Mouse (Mus musculus) intestine, embryonic 16.5 days (tissue): ENCODE results near the gene Prex1. TPM values are rescaled to one million over a fixed set of nuclear protein-coding genes. Genes with fewer than 3 reads are reported as not detected.
A peak's percentile ranks its signal among the peaks of the same experiment; 100 is the strongest.

Experiments
- ATAC-seq: fragments of 200-750 bp; cut with Nextera tagmentation; 2 replicates; pipeline ENCODE4 v1.8.0; 2017; ENCODE audit warnings: moderate TSS enrichment, moderate library complexity
- H3K27ac ChIP-seq: fragments of 300-500 bp; sonication (generic); 2 replicates; pipeline ENCODE4 v1.5.1; 2014; ENCODE audit warnings: mild to moderate bottlenecking, low read length
- H3K27me3 ChIP-seq: fragments of 300-500 bp; sonication (generic); replicated peaks from 2 replicates; pipeline ENCODE4 v1.6.1; 2014; ENCODE audit warnings: low read length, control low read depth, mixed read lengths; ENCODE audit not compliant: control insufficient read depth, insufficient read depth
- H3K36me3 ChIP-seq: fragments of 300-500 bp; sonication (generic); 2 replicates; pipeline ENCODE4 v1.6.1; 2014; ENCODE audit warnings: low read length, control low read depth; ENCODE audit not compliant: control insufficient read depth, insufficient read depth
- H3K4me1 ChIP-seq: fragments of 300-500 bp; sonication (generic); 2 replicates; pipeline ENCODE4 v1.6.1; 2014; ENCODE audit warnings: low read length, control low read depth, mixed read lengths; ENCODE audit not compliant: control insufficient read depth, insufficient read depth
- H3K4me2 ChIP-seq: fragments of 300-500 bp; sonication (generic); 2 replicates; pipeline ENCODE4 v1.6.1; 2014; ENCODE audit warnings: low read depth, low read length, control low read depth
- H3K4me3 ChIP-seq: fragments of 300-500 bp; sonication (generic); 2 replicates; pipeline ENCODE4 v1.5.1; 2014; ENCODE audit warnings: mild to moderate bottlenecking, low read length
- H3K9ac ChIP-seq: fragments of 300-500 bp; sonication (generic); 2 replicates; pipeline ENCODE4 v1.6.1; 2014; ENCODE audit warnings: low read depth, low read length
- H3K9me3 ChIP-seq: fragments of 300-500 bp; sonication (generic); 2 replicates; pipeline ENCODE4 v1.6.1; 2016; ENCODE audit warnings: low read length, control low read depth; ENCODE audit not compliant: control insufficient read depth
- WGBS: fragments of 180-500 bp; shearing (Covaris S2); extraction: QIAGEN DNeasy Blood & Tissue Kit; methylation state at CpG from one replicate; pipeline ENCODE4 v1.1.7; 2014; 5-methylcytosine and 5-hydroxymethylcytosine counted together
- polyA plus RNA-seq: library from polyadenylated mRNA; unstranded; fragments of >200 nt; fragmentation: Nextera tagmentation; extraction: Ambion mirVana; gene quantifications from 2 replicates; pipeline ENCODE4 v1.2.1, GENCODE M21; 2015

The Prex1 gene
- polyA plus RNA-seq, 1 experiment from 2014 or later: 8.0 TPM

DNA sequence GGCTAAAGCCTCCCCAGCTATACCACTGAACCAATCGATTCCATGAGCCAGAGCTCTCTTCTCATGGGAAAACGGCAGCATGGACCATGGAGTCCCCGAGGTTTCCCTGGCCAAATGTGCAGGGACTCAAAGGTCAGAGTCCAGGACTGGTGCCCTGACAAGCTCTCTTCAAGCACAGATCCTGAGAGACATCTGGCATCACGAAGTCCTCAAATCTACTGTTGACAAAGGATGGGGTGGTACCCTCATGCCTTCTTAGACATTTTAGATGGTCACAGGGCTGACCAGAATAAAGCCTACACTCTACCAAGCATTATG lies 76.0 kb downstream of the Prex1 start:
- H3K27me3 ChIP-seq: no peaks in the 10 kb centered on the region
- H3K4me2 ChIP-seq: no peak overlapping the region
- no peak overlapping the region for H3K9ac ChIP-seq
- H3K4me3 ChIP-seq: no peak overlapping the region
- no peak overlapping the region for H3K27ac ChIP-seq
- 0 out of 2 replicates have a peak, but pooled peaks cover 3% of the 10 kb centered on the region for H3K9me3 ChIP-seq
- peak; percentile 15 for ATAC-seq
- peaks cover 22% of the 10 kb centered on the region for H3K4me1 ChIP-seq
- no peaks in the 10 kb centered on the region for H3K36me3 ChIP-seq
- 77% methylated on average over 4 of the region's 4 CpGs for WGBS

DNA sequence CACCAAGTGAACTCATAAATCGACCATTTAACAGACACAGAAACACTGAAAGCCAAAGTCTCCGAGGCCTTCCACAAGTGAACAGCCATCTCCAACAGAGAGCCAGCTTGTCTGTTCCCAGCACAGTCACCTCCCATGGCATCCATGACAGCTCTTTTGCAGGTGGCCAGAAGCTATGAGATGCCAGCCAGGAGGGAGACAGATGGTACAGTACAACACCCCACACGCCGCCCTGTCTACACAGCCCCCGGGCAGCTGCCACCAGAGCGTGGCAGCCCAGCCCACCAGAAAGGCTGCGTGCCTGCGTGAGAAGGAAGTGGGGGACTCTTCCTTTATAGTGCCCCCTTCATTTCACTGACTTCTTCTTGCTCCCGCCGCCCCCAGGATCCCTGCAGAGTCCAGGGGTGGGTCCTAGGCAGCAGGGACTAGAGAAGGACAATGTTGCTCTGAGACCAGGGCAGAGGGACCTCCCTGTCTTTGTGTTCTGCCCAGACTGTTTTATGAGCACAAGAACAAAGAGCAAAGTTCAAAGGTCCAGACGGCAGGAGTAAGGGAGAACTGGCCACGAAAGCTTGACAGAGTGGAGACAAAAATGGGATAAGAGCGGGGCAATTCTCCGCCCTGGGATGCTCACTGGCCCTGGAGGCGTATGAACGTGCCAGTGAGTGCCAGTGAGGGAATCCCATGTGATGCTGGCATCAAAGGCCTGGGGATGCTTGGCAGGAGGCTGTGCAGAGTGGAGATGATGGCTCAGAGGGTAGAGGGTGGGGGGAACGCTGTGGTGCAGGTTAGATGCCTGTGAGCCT lies 76.6 kb downstream of the Prex1 start:
- H3K27ac ChIP-seq: no peak overlapping the region
- no peak overlapping the region for H3K4me2 ChIP-seq
- no peak overlapping the region for H3K4me3 ChIP-seq
- peak; percentile 69 for ATAC-seq
- no peaks in the 10 kb centered on the region for H3K36me3 ChIP-seq
- H3K9me3 ChIP-seq: 0 out of 2 replicates have a peak, but pooled peaks cover 3% of the 10 kb centered on the region
- H3K27me3 ChIP-seq: no peaks in the 10 kb centered on the region
- no peak overlapping the region for H3K9ac ChIP-seq
- H3K4me1 ChIP-seq: peaks cover 22% of the 10 kb centered on the region
- 64% methylated on average over 17 of the region's 17 CpGs for whole genome bisulfite sequencing

DNA sequence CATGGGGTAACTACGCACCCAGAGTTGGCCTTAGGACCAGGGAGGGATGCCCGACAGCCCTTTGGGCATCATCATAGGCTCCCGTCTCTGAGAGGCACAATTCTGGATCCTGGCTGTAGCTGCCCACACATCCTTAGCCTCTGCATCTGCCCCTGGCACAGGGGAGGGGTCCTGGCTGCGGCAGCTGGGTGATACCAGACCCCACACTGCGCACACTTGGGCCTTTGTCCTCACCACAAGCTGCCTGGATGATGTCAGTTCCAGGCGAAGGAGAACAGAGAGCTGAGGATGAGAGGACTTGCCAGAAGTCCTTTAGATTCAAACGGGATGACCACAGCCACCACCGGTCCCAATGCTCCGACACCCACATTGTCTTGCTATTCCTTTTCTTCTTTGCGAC lies 78.1 kb downstream of the Prex1 start:
- Histone ChIP-seq H3K4me1 (peaks cover 22% of the 10 kb centered on the region), H3K36me3 (no peaks in the 10 kb centered on the region), H3K27me3 (no peaks in the 10 kb centered on the region), H3K4me3 (no peak overlapping the region), H3K27ac (no peak overlapping the region), H3K9ac (no peak overlapping the region), H3K9me3 (0 out of 2 replicates have a peak, but pooled peaks cover 3% of the 10 kb centered on the region), H3K4me2 (no peak overlapping the region)
- no peak for ATAC-seq
- 86% methylated on average over 10 of the region's 10 CpGs for WGBS

DNA sequence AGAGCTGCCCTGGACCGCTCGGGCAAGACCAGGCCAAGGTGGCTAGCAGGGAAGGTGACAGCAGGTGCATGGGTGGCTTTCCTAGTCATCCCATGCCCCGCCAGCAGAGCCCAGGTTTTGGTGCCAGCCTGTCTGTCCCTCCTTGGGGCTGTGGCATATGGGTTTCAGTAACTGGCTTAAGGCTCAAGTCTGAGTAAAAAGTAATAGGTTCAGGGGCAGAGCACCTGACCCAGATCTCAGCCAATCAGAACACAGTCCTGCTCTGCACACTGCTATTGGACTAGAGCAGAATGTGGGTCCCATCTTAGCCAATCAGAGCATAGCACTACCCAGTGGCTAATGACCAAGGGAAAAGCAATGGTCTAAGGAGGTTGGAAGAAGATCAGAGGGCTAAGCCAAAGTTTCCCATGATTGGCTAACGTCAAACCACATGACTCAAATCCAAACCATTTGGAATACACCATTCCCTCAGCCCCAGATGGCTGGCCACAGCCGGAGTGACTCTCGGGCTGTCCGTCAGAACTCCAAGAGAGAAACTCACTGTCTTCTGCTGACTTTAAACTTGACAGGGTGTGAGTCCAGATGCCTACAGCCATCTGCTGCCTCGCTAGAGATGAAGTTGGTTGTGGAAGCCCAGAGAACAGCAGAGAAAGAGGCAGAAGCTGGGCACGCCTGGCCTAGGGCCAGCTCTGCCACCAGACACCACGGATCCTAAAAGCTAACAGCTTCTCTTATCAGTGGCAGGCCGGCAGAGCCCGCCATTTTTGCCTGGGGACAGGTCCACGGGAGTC lies 80.9 kb downstream of the Prex1 start:
- Histone ChIP-seq H3K27me3 (no peaks in the 10 kb centered on the region), H3K4me3 (no peak overlapping the region), H3K9me3 (no peaks in the 10 kb centered on the region), H3K27ac (no peak overlapping the region), H3K4me1 (peaks cover 12% of the 10 kb centered on the region), H3K4me2 (no peak overlapping the region), H3K36me3 (no peaks in the 10 kb centered on the region), H3K9ac (no peak overlapping the region)
- WGBS: 84% methylated on average over 13 of the region's 13 CpGs
- no peak for ATAC-seq

DNA sequence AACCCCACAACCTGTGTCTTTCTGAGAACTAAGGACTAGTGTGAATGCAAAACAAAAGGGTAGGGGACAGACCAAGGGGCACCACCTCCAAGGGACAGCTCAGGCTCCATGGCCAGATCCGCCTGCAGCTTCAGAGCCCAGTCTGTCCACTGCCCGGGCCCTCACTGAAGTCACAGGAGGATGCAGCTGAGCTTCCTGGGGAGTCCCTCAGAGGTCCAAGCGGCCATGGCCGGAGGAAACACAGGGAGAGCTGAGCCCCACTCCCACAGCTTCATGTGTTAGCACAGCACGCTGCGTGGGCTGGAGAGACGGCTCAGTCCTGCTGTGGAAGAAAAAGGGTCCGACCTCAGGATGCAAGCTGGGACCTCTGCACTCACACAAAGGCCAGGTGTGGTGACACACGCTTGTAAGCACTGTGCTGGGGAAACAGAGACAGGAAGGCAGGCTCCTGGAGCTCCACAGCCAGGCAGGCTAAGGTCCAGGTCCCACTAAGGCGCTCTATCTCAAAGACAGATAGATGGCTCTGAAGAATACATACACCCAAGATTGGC lies 81.9 kb downstream of the Prex1 start:
- H3K9ac ChIP-seq: no peak overlapping the region; the same call in 1 of the 2 replicates
- ATAC-seq: no peak

DNA sequence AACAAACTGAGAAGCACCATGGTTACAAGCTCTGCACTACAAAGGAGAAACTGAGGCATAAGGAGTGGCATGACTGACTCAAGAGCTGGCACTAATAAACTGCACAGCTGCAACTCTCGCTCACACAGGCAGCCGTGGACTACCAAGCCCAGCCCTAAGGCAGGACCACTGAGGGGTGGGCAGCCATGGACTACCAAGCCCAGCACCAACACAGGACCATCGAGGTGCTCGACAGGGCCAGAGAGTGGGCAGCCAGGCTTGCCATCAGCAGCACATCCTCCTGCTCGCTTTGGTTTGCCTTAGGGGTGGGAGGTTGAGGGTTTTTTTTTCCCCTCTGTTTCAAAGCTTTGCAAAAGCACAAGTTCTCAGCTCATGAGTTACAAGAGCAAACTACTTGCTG lies 82.4 kb downstream of the Prex1 start:
- Histone ChIP-seq H3K36me3 (no peaks in the 10 kb centered on the region), H3K4me1 (no peaks in the 10 kb centered on the region), H3K4me3 (no peak overlapping the region), H3K27me3 (no peaks in the 10 kb centered on the region), H3K9ac (no peak overlapping the region), H3K27ac (no peak overlapping the region), H3K9me3 (no peaks in the 10 kb centered on the region), H3K4me2 (no peak overlapping the region)
- ATAC-seq: no peak
- WGBS: 88% methylated on average over 5 of the region's 5 CpGs

More for the DNA sequence above, 81.9 kb downstream of the Prex1 start:
- H3K9me3 ChIP-seq: no peaks in the 10 kb centered on the region
- 88% methylated on average over 10 of the region's 10 CpGs for WGBS
- peaks cover 1% of the 10 kb centered on the region; the same call in 1 of the 2 replicates for H3K4me1 ChIP-seq
- no peaks in the 10 kb centered on the region for H3K36me3 ChIP-seq
- H3K27me3 ChIP-seq: no peaks in the 10 kb centered on the region
- no peak overlapping the region for H3K4me3 ChIP-seq
- no peak overlapping the region for H3K27ac ChIP-seq
- H3K4me2 ChIP-seq: no peak overlapping the region

DNA sequence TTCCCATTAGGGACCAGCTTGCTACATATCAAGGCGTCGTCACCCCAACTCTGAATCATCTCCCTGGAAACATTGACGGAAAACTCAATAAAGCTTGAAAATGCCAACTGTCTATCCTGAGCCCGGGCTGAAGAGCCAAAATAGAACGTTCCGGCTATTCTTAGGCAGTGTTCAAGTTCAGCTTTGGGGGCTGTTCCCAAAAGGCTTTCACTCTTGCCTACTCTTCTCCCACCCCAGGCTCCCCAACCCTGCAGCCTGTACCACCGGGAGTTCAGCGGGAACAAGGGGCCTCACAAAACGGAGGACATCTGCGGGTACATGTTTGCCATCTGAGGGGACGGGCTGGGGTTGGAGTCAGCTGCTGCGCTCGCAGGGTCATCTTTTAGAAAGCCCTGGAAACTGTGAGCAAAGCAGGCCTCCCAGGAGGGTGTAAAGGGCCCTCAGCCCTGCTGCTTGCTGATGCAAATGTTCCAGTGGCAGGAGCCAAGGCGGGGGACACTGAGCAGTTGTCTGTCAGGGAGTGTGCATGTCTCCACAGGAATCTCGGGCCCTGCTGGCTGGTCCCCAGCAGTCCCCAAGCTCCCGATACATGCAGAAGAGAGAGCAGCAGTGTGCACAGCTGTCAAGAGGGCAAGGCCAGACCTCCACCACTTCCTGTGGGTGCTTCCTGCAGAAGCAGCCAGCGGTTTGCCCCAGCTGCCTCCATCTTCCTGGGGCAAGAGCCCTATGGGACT lies 83.5 kb downstream of the Prex1 start:
- 80% methylated on average over 17 of the region's 17 CpGs for WGBS
- Histone ChIP-seq H3K4me3 (no peak overlapping the region), H3K9me3 (no peaks in the 10 kb centered on the region), H3K27me3 (no peaks in the 10 kb centered on the region), H3K27ac (no peak overlapping the region), H3K9ac (no peak overlapping the region), H3K36me3 (no peaks in the 10 kb centered on the region), H3K4me1 (no peaks in the 10 kb centered on the region), H3K4me2 (no peak overlapping the region)
- ATAC-seq: no peak

DNA sequence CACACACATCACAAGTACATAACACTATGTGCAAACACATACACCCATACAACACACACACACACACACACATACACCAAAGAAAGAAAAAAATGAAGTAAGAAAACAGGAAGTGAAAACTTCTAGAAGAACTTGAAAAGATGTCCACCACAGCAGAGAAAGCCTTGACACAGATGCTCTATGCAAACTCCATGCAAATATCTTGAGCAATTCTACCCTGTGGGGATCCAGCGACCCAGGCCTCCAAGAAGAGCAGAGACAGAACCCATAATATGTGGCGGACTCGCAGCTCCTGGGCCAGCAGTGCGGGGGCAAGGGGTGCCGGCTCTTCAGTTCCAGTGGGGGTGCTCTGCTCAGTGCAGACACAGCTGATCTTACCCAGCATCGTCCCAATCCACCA lies 86.1 kb downstream of the Prex1 start:
- no peak for ATAC-seq
- H3K9me3 ChIP-seq: no peaks in the 10 kb centered on the region
- no peak overlapping the region for H3K4me3 ChIP-seq
- no peak overlapping the region for H3K9ac ChIP-seq
- H3K4me2 ChIP-seq: no peak overlapping the region
- no peaks in the 10 kb centered on the region for H3K36me3 ChIP-seq
- WGBS: 91% methylated on average over 6 of the region's 6 CpGs
- peaks cover 7% of the 10 kb centered on the region for H3K4me1 ChIP-seq
- H3K27me3 ChIP-seq: no peaks in the 10 kb centered on the region
- no peak overlapping the region for H3K27ac ChIP-seq

DNA sequence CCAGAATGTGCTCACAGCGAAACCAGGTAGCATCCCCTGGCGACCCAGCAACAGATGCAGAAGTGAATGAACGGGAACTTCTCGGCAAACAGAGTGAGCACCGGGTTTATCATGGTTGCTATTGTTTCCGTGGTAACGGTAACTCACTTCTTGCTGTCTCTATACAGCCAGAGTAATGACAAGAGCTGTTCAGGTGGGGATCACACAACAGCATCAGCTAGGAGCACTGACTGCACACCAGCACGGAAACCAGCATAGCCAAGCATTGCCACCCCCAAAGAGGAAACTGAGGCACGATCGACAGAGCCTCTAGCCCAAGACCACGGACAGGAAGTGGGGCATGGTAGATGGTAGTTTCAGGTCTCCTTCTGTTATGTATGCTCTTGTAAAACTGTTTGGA lies 88.4 kb downstream of the Prex1 start:
- H3K36me3 ChIP-seq: no peaks in the 10 kb centered on the region
- no peak for ATAC-seq
- peaks cover 12% of the 10 kb centered on the region for H3K4me1 ChIP-seq
- no peak overlapping the region for H3K9ac ChIP-seq
- H3K9me3 ChIP-seq: no peaks in the 10 kb centered on the region
- H3K27ac ChIP-seq: no peak overlapping the region
- 73% methylated on average over 11 of the region's 11 CpGs for WGBS
- H3K4me3 ChIP-seq: no peak overlapping the region
- no peak overlapping the region for H3K4me2 ChIP-seq
- H3K27me3 ChIP-seq: no peaks in the 10 kb centered on the region
